Mouse (Mus musculus): Measurements from ENCODE around the gene B4galt7. TPM values are rescaled to one million over a fixed set of nuclear protein-coding genes. Genes with fewer than 3 reads are reported as not detected.
A peak's percentile ranks its signal among the peaks of the same experiment; 100 is the strongest.
"Not testable (repeated sequence)": the region's sequence is repeated elsewhere in the genome, so short reads cannot be mapped to it uniquely, and the experiment has no call there.

B4galt7 gene
- polyA plus RNA-seq, 1 experiment from 2014 or later: 6.4 TPM

GRCm38 (mm10) chr13:55607624-55608006, 7.9 kb downstream of the B4galt7 start:
- TF ChIP-seq CTCF (IDR thresholded peaks at IDR 0.05; ENCODE audit: low read depth) (no peak), EP300 (IDR thresholded peaks at IDR 0.05; ENCODE audit: low read depth) (no peak)
- Histone ChIP-seq H3K27ac (ENCODE audit: low read depth) (no peak overlapping the region), H3K9ac (replicated peaks) (no peak overlapping the region), H3K4me3 (ENCODE audit: low read depth, low read length) (no peak overlapping the region), H3K36me3 (replicated peaks; ENCODE audit: insufficient read depth, low read length) (peaks cover 22% of the 10 kb centered on the region), H3K4me1 (ENCODE audit: insufficient read depth) (no peaks in the 10 kb centered on the region), H3K9me3 (ENCODE audit: low read length) (no peaks in the 10 kb centered on the region), H3K4me2 (ENCODE audit: low read depth, low read length) (no peak overlapping the region), H3K27me3 (ENCODE audit: insufficient read depth, low read length) (no peaks in the 10 kb centered on the region)
- 94% methylated on average over 2 of the region's 2 CpGs for WGBS (ENCODE audit: insufficient replicate concordance)
- no peak for DNase-seq
- ATAC-seq: no peak

DNA sequence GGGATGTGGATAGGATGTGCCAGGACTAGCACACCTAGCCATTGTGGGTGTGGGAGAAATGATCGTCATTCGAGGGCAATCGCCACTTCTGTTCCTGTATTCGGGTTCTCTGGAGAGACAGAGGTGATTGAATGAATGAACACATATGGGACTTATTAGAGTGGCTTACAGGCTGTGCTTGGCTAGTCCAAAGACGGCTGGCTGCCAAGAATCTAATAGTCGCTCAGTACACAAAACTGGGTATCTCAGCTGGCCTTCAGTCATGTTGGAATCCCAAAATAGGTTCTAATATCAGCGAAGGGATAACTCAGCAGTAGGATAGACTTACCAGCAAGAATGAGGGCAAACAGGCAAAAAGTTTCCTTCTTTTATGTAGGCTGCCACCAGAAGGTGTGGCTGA, 12.3 kb downstream of the B4galt7 start:
- peaks cover 13% of the 10 kb centered on the region; the same call in 1 of the 2 replicates for H3K36me3 ChIP-seq (replicated peaks; ENCODE audit: insufficient read depth, low read length)
- no peak overlapping the region for H3K27ac ChIP-seq (ENCODE audit: low read depth)
- DNase-seq: no peak
- no peak for ATAC-seq
- no peaks in the 10 kb centered on the region for H3K4me1 ChIP-seq (ENCODE audit: insufficient read depth)
- H3K27me3 ChIP-seq (ENCODE audit: insufficient read depth, low read length): no peaks in the 10 kb centered on the region
- WGBS (ENCODE audit: insufficient replicate concordance): 85% methylated on average over 7 of the region's 7 CpGs
- H3K4me3 ChIP-seq (ENCODE audit: low read depth, low read length): no peak overlapping the region
- TF ChIP-seq EP300 (IDR thresholded peaks at IDR 0.05; ENCODE audit: low read depth) (no peak), CTCF (IDR thresholded peaks at IDR 0.05; ENCODE audit: low read depth) (no peak)
- no peaks in the 10 kb centered on the region for H3K9me3 ChIP-seq (ENCODE audit: low read length)
- no peak overlapping the region for H3K9ac ChIP-seq (replicated peaks)
- no peak overlapping the region for H3K4me2 ChIP-seq (ENCODE audit: low read depth, low read length)

- H3K4me1 ChIP-seq (ENCODE audit: insufficient read depth): no peaks in the 10 kb centered on the region
- WGBS (ENCODE audit: insufficient replicate concordance): 54% methylated on average over 5 of the region's 5 CpGs
- TF ChIP-seq CTCF (IDR thresholded peaks at IDR 0.05; ENCODE audit: low read depth) (no peak), EP300 (IDR thresholded peaks at IDR 0.05; ENCODE audit: low read depth) (no peak)
- DNase-seq (no peak), ATAC-seq (no peak)
- no peak overlapping the region for H3K9ac ChIP-seq (replicated peaks)
- H3K27me3 ChIP-seq (ENCODE audit: insufficient read depth, low read length): no peaks in the 10 kb centered on the region
- H3K27ac ChIP-seq (ENCODE audit: low read depth): no peak overlapping the region
- no peak overlapping the region for H3K4me2 ChIP-seq (ENCODE audit: low read depth, low read length)
- no peaks in the 10 kb centered on the region for H3K9me3 ChIP-seq (ENCODE audit: low read length)
- peaks cover 8% of the 10 kb centered on the region; the same call in 1 of the 2 replicates for H3K36me3 ChIP-seq (replicated peaks; ENCODE audit: insufficient read depth, low read length)
- H3K4me3 ChIP-seq (ENCODE audit: low read depth, low read length): no peak overlapping the region
Observed at GRCm38 (mm10) chr13:55613471-55613870, 13.8 kb downstream of the B4galt7 start.

- H3K9ac ChIP-seq (replicated peaks): no peak overlapping the region
- H3K27ac ChIP-seq (ENCODE audit: low read depth): no peak overlapping the region
- peaks cover 15% of the 10 kb centered on the region for H3K4me1 ChIP-seq (ENCODE audit: insufficient read depth)
- DNase-seq (no peak), ATAC-seq (no peak)
- H3K9me3 ChIP-seq (ENCODE audit: low read length): no peaks in the 10 kb centered on the region
- H3K27me3 ChIP-seq (ENCODE audit: insufficient read depth, low read length): no peaks in the 10 kb centered on the region
- no peaks in the 10 kb centered on the region for H3K36me3 ChIP-seq (replicated peaks; ENCODE audit: insufficient read depth, low read length)
- no peak overlapping the region for H3K4me3 ChIP-seq (ENCODE audit: low read depth, low read length)
- TF ChIP-seq CTCF (IDR thresholded peaks at IDR 0.05; ENCODE audit: low read depth) (no peak), EP300 (IDR thresholded peaks at IDR 0.05; ENCODE audit: low read depth) (no peak)
- WGBS (ENCODE audit: insufficient replicate concordance): 79% methylated on average over 4 of the region's 4 CpGs
- H3K4me2 ChIP-seq (ENCODE audit: low read depth, low read length): no peak overlapping the region
Observed at GRCm38 (mm10) chr13:55619328-55619727, 19.6 kb downstream of the B4galt7 start.

- no peak overlapping the region for H3K9ac ChIP-seq (replicated peaks)
- peaks cover 16% of the 10 kb centered on the region for H3K4me1 ChIP-seq (ENCODE audit: insufficient read depth)
- no peak overlapping the region for H3K27ac ChIP-seq (ENCODE audit: low read depth)
- DNase-seq (no peak), ATAC-seq (no peak)
- WGBS (ENCODE audit: insufficient replicate concordance): 80% methylated on average over 2 of the region's 2 CpGs
- TF ChIP-seq CTCF (IDR thresholded peaks at IDR 0.05; ENCODE audit: low read depth) (no peak), EP300 (IDR thresholded peaks at IDR 0.05; ENCODE audit: low read depth) (no peak)
- no peaks in the 10 kb centered on the region for H3K9me3 ChIP-seq (ENCODE audit: low read length)
- 0 out of 2 replicates have a peak, but pooled peaks cover under 1% of the 10 kb centered on the region for H3K36me3 ChIP-seq (replicated peaks; ENCODE audit: insufficient read depth, low read length)
- H3K4me2 ChIP-seq (ENCODE audit: low read depth, low read length): no peak overlapping the region
- H3K27me3 ChIP-seq (ENCODE audit: insufficient read depth, low read length): no peaks in the 10 kb centered on the region
- no peak overlapping the region for H3K4me3 ChIP-seq (ENCODE audit: low read depth, low read length)
Observed at GRCm38 (mm10) chr13:55620275-55620674, 20.6 kb downstream of the B4galt7 start.

DNA sequence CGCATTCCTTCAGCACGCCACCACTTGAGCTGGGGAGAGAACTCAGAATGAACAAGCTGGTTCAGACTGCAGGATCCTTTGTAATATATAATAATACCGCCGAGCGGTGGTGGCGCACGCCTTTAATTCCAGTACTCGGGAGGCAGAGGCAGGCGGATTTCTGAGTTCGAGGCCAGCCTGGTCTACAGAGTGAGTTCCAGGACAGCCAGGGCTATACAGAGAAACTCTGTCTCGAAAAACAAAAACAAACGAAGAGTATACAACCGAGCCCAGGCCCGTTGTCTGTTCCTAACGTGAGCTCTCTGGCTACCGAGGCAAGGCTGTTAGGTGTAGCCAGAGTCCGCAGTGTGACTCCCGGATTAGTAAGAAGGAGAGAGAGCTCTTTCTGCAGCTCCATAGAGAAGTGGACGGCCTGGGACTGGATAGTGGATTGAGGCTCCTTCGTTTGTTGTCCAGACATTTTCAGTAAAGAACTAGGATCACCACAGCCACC, 22.5 kb downstream of the B4galt7 start:
- peak overlapping the region; percentile 88 for H3K4me2 ChIP-seq (ENCODE audit: low read depth, low read length)
- peak; percentile 12; the same call in 1 of the 2 replicates for ATAC-seq
- H3K4me1 ChIP-seq (ENCODE audit: insufficient read depth): peaks cover 16% of the 10 kb centered on the region
- H3K27me3 ChIP-seq (ENCODE audit: insufficient read depth, low read length); DNase-seq; H3K36me3 ChIP-seq (replicated peaks; ENCODE audit: insufficient read depth, low read length); H3K9me3 ChIP-seq (ENCODE audit: low read length): not testable (repeated sequence)
- peak overlapping the region; percentile 95 for H3K4me3 ChIP-seq (ENCODE audit: low read depth, low read length)
- H3K27ac ChIP-seq (ENCODE audit: low read depth): peak overlapping the region; percentile 91
- H3K9ac ChIP-seq (replicated peaks): peak overlapping the region; percentile 93
- WGBS (ENCODE audit: insufficient replicate concordance): 11% methylated on average over 20 of the region's 20 CpGs
